ENCODE assay signal across 23 mouse cellular contexts in genomic region chr8:12703597-12703996, GRCm38 (mm10). TPM values are rescaled to one million over a fixed set of nuclear protein-coding genes. Genes with fewer than 3 reads are reported as not detected.
DNase-seq lines count a peak whose midpoint lies in the region; ATAC-seq lines count a peak whose summit lies in the region.
"Had no signal": no experiment of that assay in that cellular context is flagged by ENCODE, and none has a peak within 500 bp of the region (broad histone marks: within the 10 kb centered on the region; RNA-seq: fewer than 3 reads in every experiment).

No protein-coding gene starts in this region.

- H3K9me3 ChIP-seq in megakaryocyte, embryonic 14.5 days = peaks cover 22% of the 10 kb centered on the region
- H3K9me3 ChIP-seq: forebrain, embryonic 13.5 days; heart, embryonic 10.5 days; heart, embryonic 15.5 days had no signal

- H3K4me3 ChIP-seq in megakaryocyte, embryonic 14.5 days (replicated peaks) = peak overlapping the region; percentile 54
- H3K4me3 ChIP-seq: embryonic facial prominence, embryonic 10.5 days; forebrain, embryonic 13.5 days; gastrocnemius, adult 2 months; heart, embryonic 10.5 days; heart, embryonic 15.5 days; hindbrain, embryonic 10.5 days had no signal

- peak; percentile 19 to 20 for DNase-seq in adrenal gland, postnatal 36 days
- DNase-seq in adrenal gland, postnatal 4 days (ENCODE audit: low spot score in 2 of 2) = no peak
- DNase-seq in 416B (ENCODE audit: low read depth) = peak; percentile 63
- DNase-seq in ovary, adult 18-20 months (ENCODE audit: low spot score) = no peak
- no peak for DNase-seq in embryo, embryonic 9.5 days (ENCODE audit: extremely low spot score)
- no peak for DNase-seq in layer of hippocampus, adult 18-20 months (ENCODE audit: low spot score in 2 of 2)
- DNase-seq: adrenal gland, postnatal 10 days; cerebellum, adult 11-12 months; cerebellum, adult 9-10 months; cerebellum, postnatal 25 days; forebrain, postnatal 0 days; gastrocnemius, adult 2 months; gastrocnemius, postnatal 25 days; heart, adult 11 months; heart, postnatal 14 days had no signal

- H3K27me3 ChIP-seq in megakaryocyte, embryonic 14.5 days (replicated peaks) = peaks cover 63% of the 10 kb centered on the region
- H3K27me3 ChIP-seq: forebrain, embryonic 13.5 days had no signal

- H3K4me1 ChIP-seq in megakaryocyte, embryonic 14.5 days = peaks cover 16% of the 10 kb centered on the region
- H3K4me1 ChIP-seq: embryonic facial prominence, embryonic 10.5 days; forebrain, embryonic 13.5 days; heart, embryonic 15.5 days; hindbrain, embryonic 10.5 days had no signal

- no peaks in the 10 kb centered on the region for H3K36me3 ChIP-seq in megakaryocyte, embryonic 14.5 days (replicated peaks; ENCODE audit: low read length)
- H3K36me3 ChIP-seq: embryonic facial prominence, embryonic 10.5 days; heart, embryonic 10.5 days; heart, embryonic 15.5 days; hindbrain, embryonic 10.5 days had no signal

- peak; percentile 54; the same call in 1 of the 2 replicates for ATAC-seq in common myeloid progenitor, adult 5-6 weeks (replicated peaks; ENCODE audit: low read depth, poor library complexity, severe bottlenecking)
- ATAC-seq: forebrain, embryonic 13.5 days; forebrain, postnatal 0 days; intestine, embryonic 16.5 days had no signal

RNA-seq across cellular contexts. Expression of gene Tubgcp3, which starts 31.5 kb away (rescaled TPM):
- total RNA-seq in adrenal gland, postnatal 36 days (2021) = 10 to 100 TPM; 29.6 to 29.8 TPM
- total RNA-seq in adrenal gland, postnatal 4 days (2021) = 10 to 100 TPM; 47.5 to 48.7 TPM
- 45.1 and 49.9 TPM in 2 replicates for total RNA-seq in common myeloid progenitor, adult 5-6 weeks (2017)
- polyA plus RNA-seq in megakaryocyte, embryonic 14.5 days (2012; ENCODE audit: insufficient read depth, low replicate concordance) = 7.0 and 9.9 TPM in 2 replicates
- 10 to 100 TPM; 31.9 to 35.6 TPM for total RNA-seq in layer of hippocampus, adult 18-20 months (2021)

RNA-seq across cellular contexts. Expression of gene Atp11a, which starts 53.2 kb away (rescaled TPM):
- total RNA-seq in adrenal gland, postnatal 36 days (2021) = 100 to 1,000 TPM; 121 to 149 TPM
- total RNA-seq in adrenal gland, postnatal 4 days (2021) = 10 to 100 TPM; 79.4 to 92.9 TPM
- 6.8 and 9.4 TPM in 2 replicates for total RNA-seq in common myeloid progenitor, adult 5-6 weeks (2017)
- polyA plus RNA-seq in megakaryocyte, embryonic 14.5 days (2012; ENCODE audit: insufficient read depth, low replicate concordance) = 7.5 and 7.7 TPM in 2 replicates
- total RNA-seq in layer of hippocampus, adult 18-20 months (2021) = 10 to 100 TPM; 58.9 to 59.9 TPM

Comparison
In these comparisons a context has a peak if more than half of its experiments do, and no peak if none do; other contexts are left out.
1. DNase-seq: peak in adrenal gland, postnatal 36 days (2 of 2) and 416B (single experiment); none in adrenal gland, postnatal 4 days (0 of 2), ovary, adult 18-20 months (single experiment), embryo, embryonic 9.5 days (single experiment) and layer of hippocampus, adult 18-20 months (0 of 2).